Mouse (Mus musculus): ENCODE results near the gene Pcdh15.

GRCm38 (mm10) chr10:73103383-73103994 lies 4.3 kb downstream of the Pcdh15 start:
- TF ChIP-seq CTCF (IDR thresholded peaks at IDR 0.05; ENCODE audit: control insufficient read depth, insufficient read depth, insufficient replicate concordance, low read depth, low read length) (peak; percentile 27; the same call in 1 of the 2 replicates), POLR2A (IDR thresholded peaks at IDR 0.05; ENCODE audit: control insufficient read depth, low read depth, low read length) (no peak)

Data from testis, adult 2 months (tissue).